ENCODE assay signal across 10 mouse cellular contexts in the genomic region with DNA sequence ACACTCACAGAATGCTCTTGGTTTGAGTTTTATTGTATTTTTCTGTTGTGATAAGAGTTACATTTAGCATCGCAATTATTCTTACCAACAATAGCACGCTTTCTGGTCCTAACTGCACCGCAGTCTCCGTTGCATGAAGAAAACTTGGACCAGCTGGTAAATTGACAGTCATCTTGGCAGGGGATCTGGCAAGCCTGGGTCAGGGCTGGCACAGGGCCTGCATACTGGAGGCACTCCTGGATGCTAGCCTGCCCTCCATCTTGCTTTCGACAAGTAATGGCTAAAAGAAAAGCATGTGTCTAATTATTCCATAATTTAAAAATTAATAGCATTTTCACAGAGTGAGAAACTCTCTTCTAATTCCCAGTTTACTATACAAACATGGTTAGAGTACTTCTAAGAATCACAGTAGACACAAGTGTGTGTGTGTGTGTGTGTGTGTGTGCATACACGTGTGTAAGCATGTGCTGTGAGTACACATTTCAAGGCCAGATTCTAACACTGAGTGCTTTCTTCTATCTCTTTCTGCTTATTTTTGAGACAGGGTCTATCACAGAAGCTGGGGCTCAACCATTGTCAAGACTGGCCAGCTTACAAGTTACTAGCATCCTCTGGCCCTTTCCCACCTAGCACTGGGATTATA.
A peak's percentile ranks its signal among the peaks of the same experiment; 100 is the strongest.
DNase-seq lines count a peak whose midpoint lies in the region; ATAC-seq and TF ChIP-seq lines count a peak whose summit lies in the region.
"Had no signal": no experiment of that assay in that cellular context is flagged by ENCODE, and none has a peak within 500 bp of the region (broad histone marks: within the 10 kb centered on the region; RNA-seq: fewer than 3 reads in every experiment).

No protein-coding gene starts in this region.

- 67% methylated on average over 6 of the region's 6 CpGs for WGBS in kidney, adult 2 months
- WGBS in kidney, embryonic 15.5 days = 88% methylated on average over 6 of the region's 6 CpGs
- WGBS in intestine, postnatal 0 days = 79% methylated on average over 6 of the region's 6 CpGs

- H3K9ac ChIP-seq in kidney, embryonic 15.5 days = no peak overlapping the region
- no peak overlapping the region for H3K9ac ChIP-seq in intestine, postnatal 0 days (ENCODE audit: low read depth, low read length)
- H3K9ac ChIP-seq: embryonic facial prominence, embryonic 15.5 days; limb, embryonic 13.5 days had no signal

- intact Hi-C loops in left cerebral cortex, adult 2 months (cut with DNase I) = no loop called here

- no peaks in the 10 kb centered on the region for H3K27me3 ChIP-seq in kidney, adult 2 months (replicated peaks; ENCODE audit: control insufficient read depth, insufficient read depth, low read length)
- H3K27me3 ChIP-seq in kidney, embryonic 15.5 days = no peaks in the 10 kb centered on the region
- H3K27me3 ChIP-seq in intestine, postnatal 0 days (replicated peaks; ENCODE audit: control insufficient read depth, insufficient read depth, low read length) = no peaks in the 10 kb centered on the region
- H3K27me3 ChIP-seq: embryonic facial prominence, embryonic 15.5 days; limb, embryonic 13.5 days had no signal

- peak; percentile 70 for DNase-seq in kidney, adult 2 months
- peak; percentile 85 for DNase-seq in cerebellum, adult 8-10 months
- peak; percentile 80 for DNase-seq in heart, postnatal 4 days
- DNase-seq in left cerebral cortex, adult 2 months (ENCODE audit: extremely low spot score in 1 of 2, low spot score in 2 of 2) = peak; percentile 36 to 44
- DNase-seq in right cerebral cortex, postnatal 10 days (ENCODE audit: low spot score in 2 of 2) = peak; percentile 88 to 89
- DNase-seq in thymus, postnatal 25 days = no peak

- no peak for ATAC-seq in kidney, embryonic 15.5 days (replicated peaks; ENCODE audit: low FRiP score)
- no peak for ATAC-seq in intestine, postnatal 0 days

- TF ChIP-seq POLR2A in kidney, adult 2 months (IDR thresholded peaks at IDR 0.05; ENCODE audit: low read depth, low read length) = no peak

- no peak overlapping the region for H3K27ac ChIP-seq in kidney, adult 2 months (ENCODE audit: insufficient read depth, low read depth, low read length)
- H3K27ac ChIP-seq in kidney, embryonic 15.5 days = no peak overlapping the region
- H3K27ac ChIP-seq in left cerebral cortex, adult 2 months = no peak overlapping the region
- H3K27ac ChIP-seq in intestine, postnatal 0 days (ENCODE audit: low read depth, low read length) = no peak overlapping the region
- H3K27ac ChIP-seq: embryonic facial prominence, embryonic 15.5 days; limb, embryonic 13.5 days had no signal

- no peak overlapping the region for H3K4me3 ChIP-seq in kidney, adult 2 months (ENCODE audit: insufficient read depth, low read depth, low read length)
- no peak overlapping the region for H3K4me3 ChIP-seq in kidney, embryonic 15.5 days (replicated peaks)
- no peak overlapping the region for H3K4me3 ChIP-seq in left cerebral cortex, adult 2 months
- no peak overlapping the region for H3K4me3 ChIP-seq in intestine, postnatal 0 days (ENCODE audit: low read depth, low read length)
- H3K4me3 ChIP-seq: embryonic facial prominence, embryonic 15.5 days; limb, embryonic 13.5 days had no signal

- H3K4me1 ChIP-seq in kidney, adult 2 months (ENCODE audit: control insufficient read depth, insufficient read depth, low read length) = no peaks in the 10 kb centered on the region
- H3K4me1 ChIP-seq in kidney, embryonic 15.5 days = no peaks in the 10 kb centered on the region
- no peaks in the 10 kb centered on the region for H3K4me1 ChIP-seq in intestine, postnatal 0 days (replicated peaks; ENCODE audit: control insufficient read depth, insufficient read depth, low read length)
- H3K4me1 ChIP-seq: embryonic facial prominence, embryonic 15.5 days; limb, embryonic 13.5 days had no signal

- H3K9me3 ChIP-seq in kidney, embryonic 15.5 days (replicated peaks) = no peaks in the 10 kb centered on the region
- no peaks in the 10 kb centered on the region for H3K9me3 ChIP-seq in intestine, postnatal 0 days (ENCODE audit: control insufficient read depth)
- H3K9me3 ChIP-seq: embryonic facial prominence, embryonic 15.5 days; limb, embryonic 13.5 days had no signal

- H3K36me3 ChIP-seq in kidney, adult 2 months (ENCODE audit: control insufficient read depth, insufficient read depth, low read length) = no peaks in the 10 kb centered on the region
- no peaks in the 10 kb centered on the region for H3K36me3 ChIP-seq in kidney, embryonic 15.5 days
- H3K36me3 ChIP-seq in intestine, postnatal 0 days (ENCODE audit: control insufficient read depth, insufficient read depth) = no peaks in the 10 kb centered on the region
- H3K36me3 ChIP-seq: embryonic facial prominence, embryonic 15.5 days; limb, embryonic 13.5 days had no signal

- H3K4me2 ChIP-seq in kidney, embryonic 15.5 days = no peak overlapping the region
- H3K4me2 ChIP-seq in intestine, postnatal 0 days (replicated peaks; ENCODE audit: low read depth) = no peak overlapping the region
- H3K4me2 ChIP-seq: embryonic facial prominence, embryonic 15.5 days; limb, embryonic 13.5 days had no signal

- no peak for TF ChIP-seq CTCF in kidney, adult 2 months (conservative IDR thresholded peaks at IDR 0.05; ENCODE audit: insufficient read depth, insufficient read length, low read depth, low read length)
- TF ChIP-seq CTCF in left cerebral cortex, adult 2 months (IDR thresholded peaks at IDR 0.05) = no peak
- TF ChIP-seq CTCF in intestine, postnatal 0 days (IDR thresholded peaks at IDR 0.05; ENCODE audit: low read depth) = no peak
